Mouse (Mus musculus) hindbrain, embryonic 16.5 days (tissue): ENCODE measurements at regions not wholly inside any gene's neighbourhood (a gene's known extent, or its start where the extent isn't known, plus 50 kb on each side); places are given as distances from the start of the nearest gene placed in this dataset.

Experiments
- ATAC-seq: fragments of 200-750 bp; cut with Nextera tagmentation; 2 replicates; pipeline ENCODE4 v1.8.0; 2017; ENCODE audit warnings: moderate TSS enrichment, moderate library complexity
- H3K27ac ChIP-seq: fragments of 300-500 bp; sonication (generic); 2 replicates; pipeline ENCODE4 v1.5.1; 2014; ENCODE audit warnings: low read depth, mild to moderate bottlenecking, control low read depth, low read length, moderate library complexity
- H3K27me3 ChIP-seq: fragments of 300-500 bp; sonication (generic); replicated peaks from 2 replicates; pipeline ENCODE4 v1.6.1; 2014; ENCODE audit warnings: low read length; ENCODE audit not compliant: control insufficient read depth, insufficient read depth
- H3K36me3 ChIP-seq: fragments of 300-500 bp; sonication (generic); 2 replicates; pipeline ENCODE4 v1.6.1; 2014; ENCODE audit warnings: mild to moderate bottlenecking, low read length, moderate library complexity, mixed read lengths; ENCODE audit not compliant: control insufficient read depth, insufficient read depth
- H3K4me1 ChIP-seq: fragments of 300-500 bp; sonication (generic); 2 replicates; pipeline ENCODE4 v1.6.1; 2014; ENCODE audit warnings: low read depth, low read length; ENCODE audit not compliant: control insufficient read depth, insufficient read depth
- H3K4me2 ChIP-seq: fragments of 300-500 bp; sonication (generic); 2 replicates; pipeline ENCODE4 v1.6.1; 2014; ENCODE audit warnings: mild to moderate bottlenecking, low read length, control low read depth, moderate library complexity
- H3K4me3 ChIP-seq: fragments of 300-500 bp; sonication (generic); 2 replicates; pipeline ENCODE4 v1.5.1; 2014; ENCODE audit warnings: mild to moderate bottlenecking, low read length, control low read depth, moderate library complexity
- H3K9ac ChIP-seq: fragments of 300-500 bp; sonication (generic); 2 replicates; pipeline ENCODE4 v1.6.1; 2014; ENCODE audit warnings: low read depth, mild to moderate bottlenecking, control low read depth, low read length, moderate library complexity
- H3K9me3 ChIP-seq: fragments of 300-500 bp; sonication (generic); 2 replicates; pipeline ENCODE4 v1.6.1; 2014; ENCODE audit warnings: mild to moderate bottlenecking, low read length, moderate library complexity; ENCODE audit not compliant: control insufficient read depth
- WGBS: fragments of 180-500 bp; shearing (Covaris S2); extraction: QIAGEN DNeasy Blood & Tissue Kit; methylation state at CpG from one replicate; pipeline ENCODE4 v1.1.7; 2014; 5-methylcytosine and 5-hydroxymethylcytosine counted together

GRCm38 (mm10) chr14:71211359-71211978 lies 611.8 kb upstream of the Fam160b2 start:
- Histone ChIP-seq H3K27ac (no peak overlapping the region), H3K9ac (no peak overlapping the region), H3K4me3 (no peak overlapping the region), H3K36me3 (no peaks in the 10 kb centered on the region), H3K9me3 (no peaks in the 10 kb centered on the region), H3K4me1 (no peaks in the 10 kb centered on the region), H3K27me3 (no peaks in the 10 kb centered on the region), H3K4me2 (no peak overlapping the region)
- no peak for ATAC-seq
- WGBS: 88% methylated on average over 3 of the region's 3 CpGs

DNA sequence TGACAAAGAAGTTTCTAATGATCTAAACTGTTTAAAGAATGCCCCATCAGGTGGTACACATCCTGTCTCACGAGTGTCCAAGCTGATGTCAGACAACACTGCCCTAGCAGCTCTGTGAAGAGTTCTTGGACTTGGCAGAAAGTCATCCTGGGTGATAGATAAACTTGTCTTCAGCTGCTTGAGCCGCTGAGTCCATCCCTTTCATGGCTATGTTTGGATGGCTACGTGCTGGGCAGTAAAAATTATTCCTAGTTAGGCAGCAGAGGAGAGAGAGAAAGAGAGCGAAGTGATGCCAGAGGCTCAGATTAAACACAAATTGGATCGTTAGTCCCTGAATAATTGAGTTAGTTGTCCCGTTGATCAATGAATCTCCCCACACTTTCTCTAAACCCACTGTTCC lies 603.8 kb upstream of the Fam160b2 start:
- Histone ChIP-seq H3K4me1 (no peaks in the 10 kb centered on the region; the same call in 1 of the 2 replicates), H3K4me2 (no peak overlapping the region), H3K9ac (no peak overlapping the region), H3K9me3 (no peaks in the 10 kb centered on the region), H3K36me3 (no peaks in the 10 kb centered on the region), H3K4me3 (no peak overlapping the region), H3K27ac (no peak overlapping the region), H3K27me3 (no peaks in the 10 kb centered on the region)
- 70% methylated on average over 6 of the region's 6 CpGs for WGBS
- no peak for ATAC-seq

DNA sequence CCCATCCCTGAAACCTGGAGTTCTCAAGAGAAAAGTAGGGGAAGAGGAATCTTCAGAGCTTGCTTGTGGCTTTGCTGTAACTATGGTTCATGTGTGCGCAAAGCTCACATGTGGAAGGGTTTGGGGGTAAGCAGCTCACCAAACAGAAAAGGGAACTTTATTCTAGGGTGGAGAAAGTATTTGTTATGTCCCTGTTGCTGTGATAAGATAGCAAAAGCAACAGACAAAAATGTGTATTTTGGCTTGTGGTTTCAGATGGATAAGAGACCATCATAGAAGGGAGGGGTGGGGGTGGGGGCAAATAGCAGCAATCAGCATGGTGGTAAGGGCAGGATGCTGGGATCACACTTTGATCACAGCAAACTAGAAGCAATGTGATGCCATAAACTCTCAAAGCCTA lies 601.3 kb upstream of the Fam160b2 start:
- no peak overlapping the region for H3K9ac ChIP-seq
- H3K27ac ChIP-seq: no peak overlapping the region
- WGBS: 96% methylated on average over 1 of the region's 1 CpGs
- no peaks in the 10 kb centered on the region for H3K36me3 ChIP-seq
- no peaks in the 10 kb centered on the region; the same call in 1 of the 2 replicates for H3K4me1 ChIP-seq
- ATAC-seq: no peak
- H3K9me3 ChIP-seq: no peaks in the 10 kb centered on the region
- H3K27me3 ChIP-seq: no peaks in the 10 kb centered on the region
- no peak overlapping the region for H3K4me3 ChIP-seq
- no peak overlapping the region for H3K4me2 ChIP-seq

DNA sequence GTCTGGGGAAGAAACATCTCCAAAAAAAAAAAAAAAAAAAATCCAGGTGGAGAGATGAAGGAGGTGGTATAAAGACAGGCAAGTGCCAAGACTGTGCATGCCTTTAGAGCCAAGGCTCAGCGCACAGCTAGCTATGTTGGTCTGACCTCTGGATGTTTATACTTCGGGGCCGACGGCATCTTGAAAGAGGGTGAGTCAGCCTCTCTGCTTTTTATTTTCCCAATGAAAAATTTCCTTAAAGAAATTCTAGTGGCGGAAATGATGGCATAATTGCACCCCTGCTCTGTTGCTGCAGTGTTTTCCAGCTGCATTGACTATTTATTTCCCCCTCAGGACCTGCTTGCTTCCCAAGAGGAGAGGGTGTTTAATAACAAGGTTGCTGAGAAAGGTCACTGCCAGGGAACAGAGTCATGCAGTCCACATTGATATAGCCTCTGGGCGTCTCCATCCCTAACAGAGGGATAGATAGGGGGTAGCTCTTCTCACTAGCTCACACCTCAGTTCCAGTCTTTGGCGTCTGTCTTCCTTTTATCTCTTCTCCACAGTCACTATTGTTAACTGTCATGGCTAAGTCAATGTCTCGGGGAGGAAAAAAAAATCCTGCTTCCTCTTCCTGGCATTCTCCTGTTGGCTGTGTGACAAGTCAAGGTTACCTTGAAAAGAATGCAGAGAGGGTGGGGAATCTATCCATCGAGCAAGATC lies 599.7 kb upstream of the Fam160b2 start:
- no peak overlapping the region for H3K4me3 ChIP-seq
- WGBS: 64% methylated on average over 9 of the region's 9 CpGs
- H3K4me1 ChIP-seq: no peaks in the 10 kb centered on the region; the same call in 1 of the 2 replicates

DNA sequence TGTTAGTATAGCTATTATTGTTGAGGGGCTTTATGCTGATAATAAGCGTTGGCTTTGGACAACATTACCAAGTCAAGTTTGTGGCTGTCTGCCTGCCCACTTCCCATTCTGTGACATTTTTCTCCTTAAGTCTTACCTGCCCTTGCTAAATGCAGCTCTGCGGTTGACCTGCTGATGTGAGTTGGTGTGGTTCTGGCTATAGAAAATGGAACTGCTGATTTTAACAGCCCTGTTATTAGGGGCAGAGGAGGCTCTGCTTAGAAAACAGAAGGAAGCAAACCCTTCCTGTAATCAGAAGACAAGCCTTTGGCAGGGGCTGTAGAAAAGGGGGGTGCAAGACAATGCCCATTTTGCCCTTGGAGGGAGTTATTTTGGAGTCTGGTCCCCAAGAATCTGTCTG lies 594.6 kb upstream of the Fam160b2 start:
- WGBS: 98% methylated on average over 2 of the region's 2 CpGs
- H3K4me1 ChIP-seq: no peaks in the 10 kb centered on the region; the same call in 1 of the 2 replicates
- no peaks in the 10 kb centered on the region for H3K9me3 ChIP-seq
- H3K27ac ChIP-seq: no peak overlapping the region
- H3K9ac ChIP-seq: no peak overlapping the region
- H3K36me3 ChIP-seq: no peaks in the 10 kb centered on the region
- no peak overlapping the region for H3K4me2 ChIP-seq
- H3K4me3 ChIP-seq: no peak overlapping the region
- no peaks in the 10 kb centered on the region for H3K27me3 ChIP-seq
- no peak for ATAC-seq

More for the DNA sequence above, 599.7 kb upstream of the Fam160b2 start:
- H3K36me3 ChIP-seq: no peaks in the 10 kb centered on the region
- H3K4me2 ChIP-seq: no peak overlapping the region
- H3K9ac ChIP-seq: no peak overlapping the region
- H3K9me3 ChIP-seq: no peaks in the 10 kb centered on the region
- no peak overlapping the region for H3K27ac ChIP-seq
- no peak for ATAC-seq
- H3K27me3 ChIP-seq: no peaks in the 10 kb centered on the region

GRCm38 (mm10) chr14:71192486-71192885 lies 592.9 kb upstream of the Fam160b2 start:
- no peak overlapping the region for H3K9ac ChIP-seq
- no peak overlapping the region for H3K4me3 ChIP-seq
- H3K4me2 ChIP-seq: no peak overlapping the region
- no peaks in the 10 kb centered on the region for H3K36me3 ChIP-seq
- no peak for ATAC-seq
- H3K27ac ChIP-seq: no peak overlapping the region
- WGBS: 86% methylated on average over 5 of the region's 5 CpGs
- no peaks in the 10 kb centered on the region for H3K27me3 ChIP-seq
- no peaks in the 10 kb centered on the region for H3K9me3 ChIP-seq
- no peaks in the 10 kb centered on the region for H3K4me1 ChIP-seq

GRCm38 (mm10) chr14:71189360-71189759 lies 589.7 kb upstream of the Fam160b2 start:
- WGBS: 63% methylated on average over 2 of the region's 2 CpGs
- no peaks in the 10 kb centered on the region for H3K36me3 ChIP-seq
- no peaks in the 10 kb centered on the region for H3K27me3 ChIP-seq
- no peak overlapping the region for H3K4me2 ChIP-seq
- H3K27ac ChIP-seq: no peak overlapping the region
- no peak for ATAC-seq
- no peak overlapping the region for H3K4me3 ChIP-seq
- no peak overlapping the region for H3K9ac ChIP-seq
- no peaks in the 10 kb centered on the region for H3K9me3 ChIP-seq
- no peaks in the 10 kb centered on the region for H3K4me1 ChIP-seq

DNA sequence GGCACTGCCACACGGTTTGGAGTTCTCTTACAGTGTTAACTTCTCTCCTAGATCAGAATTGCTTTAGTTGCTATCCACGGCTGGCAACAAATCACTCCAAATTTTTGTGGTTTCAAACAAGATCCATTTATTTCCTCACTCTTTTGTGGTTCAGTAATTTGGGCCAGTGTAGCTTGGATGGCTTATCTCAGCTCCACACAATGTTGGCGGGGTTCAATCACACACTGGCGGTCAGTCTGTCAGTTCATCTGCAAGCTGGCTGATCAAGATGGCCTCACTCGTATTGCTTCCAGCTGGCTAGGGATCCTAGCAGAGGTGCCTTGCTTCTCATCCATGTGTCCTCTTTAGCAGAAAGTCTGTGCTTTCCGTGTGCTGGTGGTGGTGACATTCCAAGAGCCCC lies 577.7 kb upstream of the Fam160b2 start:
- Histone ChIP-seq H3K36me3 (no peaks in the 10 kb centered on the region), H3K27me3 (no peaks in the 10 kb centered on the region), H3K4me1 (no peaks in the 10 kb centered on the region), H3K9me3 (peaks cover 2% of the 10 kb centered on the region; the same call in 1 of the 2 replicates), H3K27ac (no peak overlapping the region), H3K4me3 (no peak overlapping the region), H3K9ac (no peak overlapping the region), H3K4me2 (no peak overlapping the region)
- no peak for ATAC-seq
- 81% methylated on average over 6 of the region's 6 CpGs for WGBS

GRCm38 (mm10) chr14:71174175-71174574 lies 574.5 kb upstream of the Fam160b2 start:
- no peak for ATAC-seq
- 73% methylated on average over 2 of the region's 2 CpGs for whole genome bisulfite sequencing
- Histone ChIP-seq H3K9ac (no peak overlapping the region), H3K4me1 (no peaks in the 10 kb centered on the region), H3K36me3 (no peaks in the 10 kb centered on the region), H3K9me3 (no peaks in the 10 kb centered on the region), H3K27me3 (no peaks in the 10 kb centered on the region), H3K4me2 (no peak overlapping the region), H3K4me3 (no peak overlapping the region), H3K27ac (no peak overlapping the region)
